ENCODE assay signal across 8 mouse cellular contexts in the genomic region with DNA sequence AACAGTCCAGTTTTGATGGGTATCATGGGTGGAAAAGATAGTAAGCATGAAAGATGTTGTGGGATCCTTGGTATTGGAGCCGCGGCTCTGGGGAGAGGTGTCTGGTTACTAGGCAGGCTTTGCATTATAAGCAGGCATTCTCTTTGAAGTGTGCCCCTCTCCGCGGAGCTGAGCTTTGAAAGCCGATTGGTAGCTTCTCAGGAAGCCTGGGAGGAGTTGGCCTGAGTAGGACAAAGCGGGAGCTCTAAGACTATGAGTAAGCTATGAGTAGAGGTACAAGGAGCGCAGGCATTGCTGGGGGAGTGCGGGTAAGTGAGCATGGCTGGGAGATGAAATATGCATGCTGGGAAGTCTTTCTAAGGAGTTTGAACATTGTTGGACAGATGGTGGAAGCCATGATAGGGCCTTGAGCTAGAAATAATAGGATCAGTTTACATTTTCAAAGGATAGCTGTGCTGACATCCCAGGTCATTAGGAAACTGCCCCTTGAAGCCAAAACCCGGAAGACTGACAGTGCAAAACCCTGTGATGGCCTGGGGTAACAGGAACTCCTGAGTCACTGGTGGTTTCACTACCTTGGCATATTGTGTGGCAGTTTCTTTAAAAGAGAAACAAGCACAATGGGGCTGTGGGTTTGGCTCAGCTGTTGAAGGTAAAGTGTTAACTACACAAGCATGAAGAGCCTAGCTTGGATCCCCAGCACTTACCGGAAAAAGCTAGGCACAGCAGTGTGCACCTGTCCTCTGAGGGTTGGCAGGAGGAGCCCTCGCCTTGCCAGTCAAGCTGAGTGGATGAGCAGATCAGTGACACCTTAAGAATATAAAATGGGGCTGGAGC. TPM values are rescaled to one million over a fixed set of nuclear protein-coding genes. Genes with fewer than 3 reads are reported as not detected.
DNase-seq lines count a peak whose midpoint lies in the region; ATAC-seq and TF ChIP-seq lines count a peak whose summit lies in the region.

No protein-coding gene starts in this region.

- no peak for TF ChIP-seq POLR2A in myocyte (IDR thresholded peaks at IDR 0.05; ENCODE audit: insufficient read length, low read depth)

- no peaks in the 10 kb centered on the region for H3K79me2 ChIP-seq in myocyte (ENCODE audit: control insufficient read depth, insufficient read depth)

- peaks cover 13% of the 10 kb centered on the region for H3K36me3 ChIP-seq in embryonic facial prominence, embryonic 13.5 days
- peaks cover 12% of the 10 kb centered on the region for H3K36me3 ChIP-seq in limb, embryonic 12.5 days
- H3K36me3 ChIP-seq in myocyte (ENCODE audit: control insufficient read depth, insufficient read depth) = peaks cover under 1% of the 10 kb centered on the region

- H3K27ac ChIP-seq in embryonic facial prominence, embryonic 13.5 days = peak overlapping the region; percentile 28; the same call in 1 of the 2 replicates
- peak overlapping the region; percentile 35; the same call in 1 of the 2 replicates for H3K27ac ChIP-seq in limb, embryonic 12.5 days

- H3K9me3 ChIP-seq in embryonic facial prominence, embryonic 13.5 days = no peaks in the 10 kb centered on the region
- no peaks in the 10 kb centered on the region for H3K9me3 ChIP-seq in limb, embryonic 12.5 days

- 19% methylated on average over 11 of the region's 11 CpGs for WGBS in embryonic facial prominence, embryonic 13.5 days
- WGBS in limb, embryonic 12.5 days = 23% methylated on average over 11 of the region's 11 CpGs

- no peak overlapping the region for H3ac ChIP-seq in myocyte (ENCODE audit: control insufficient read depth, insufficient read length)

- no peak for ATAC-seq in embryonic facial prominence, embryonic 13.5 days (ENCODE audit: insufficient number of reproducible peaks, insufficient read depth, low FRiP score, low TSS enrichment, low read depth)
- ATAC-seq in limb, embryonic 12.5 days (ENCODE audit: insufficient number of reproducible peaks, insufficient read depth, low FRiP score, low TSS enrichment, low read depth) = no peak; the same call in 1 of the 2 replicates
- no peak for ATAC-seq in activated CD4-positive, CD25-positive, alpha-beta regulatory T cell, adult 4 months

- peak overlapping the region; percentile 25 for H3K4me3 ChIP-seq in embryonic facial prominence, embryonic 13.5 days
- peak overlapping the region; percentile 9; the same call in 1 of the 2 replicates for H3K4me3 ChIP-seq in limb, embryonic 12.5 days (replicated peaks)
- no peak overlapping the region for H3K4me3 ChIP-seq in myocyte

- peak overlapping the region; percentile 73 for H3K4me2 ChIP-seq in embryonic facial prominence, embryonic 13.5 days
- H3K4me2 ChIP-seq in limb, embryonic 12.5 days = peak overlapping the region; percentile 51
- peak overlapping the region; percentile 76 for H3K4me2 ChIP-seq in myocyte (ENCODE audit: low read depth)

- H3K4me1 ChIP-seq in embryonic facial prominence, embryonic 13.5 days = peaks cover 14% of the 10 kb centered on the region
- peaks cover 9% of the 10 kb centered on the region for H3K4me1 ChIP-seq in limb, embryonic 12.5 days (replicated peaks)

- H3K9ac ChIP-seq in embryonic facial prominence, embryonic 13.5 days = peak overlapping the region; percentile 49; the same call in 1 of the 2 replicates
- peak overlapping the region; percentile 38 for H3K9ac ChIP-seq in limb, embryonic 12.5 days (replicated peaks)

- DNase-seq in cerebellum, postnatal 10 days = peak; percentile 13 to 20
- DNase-seq in cerebellum, postnatal 4 days (ENCODE audit: low spot score in 2 of 2) = no peak
- peak; percentile 20 for DNase-seq in 3T3-L1 (ENCODE audit: low read depth, low spot score)
- DNase-seq in gastrocnemius, adult 8-10 months (ENCODE audit: low spot score in 2 of 2) = no peak

- no peaks in the 10 kb centered on the region for H3K27me3 ChIP-seq in embryonic facial prominence, embryonic 13.5 days
- no peaks in the 10 kb centered on the region for H3K27me3 ChIP-seq in limb, embryonic 12.5 days
- H3K27me3 ChIP-seq in myocyte (ENCODE audit: control insufficient read depth, insufficient read depth, insufficient read length) = no peaks in the 10 kb centered on the region

TF ChIP-seq in myocyte, 11 proteins besides CTCF, POLR2A, EP300 and RAD21:
- no peak for TF ChIP-seq TCF3 (IDR thresholded peaks at IDR 0.05; ENCODE audit: insufficient read length, low read depth)
- peak; percentile 22 for TF ChIP-seq TCF12 (IDR thresholded peaks at IDR 0.05; ENCODE audit: insufficient read depth, poor library complexity, severe bottlenecking)
- peak; percentile 8 to 81 (median 57) for TF ChIP-seq MYOG (IDR thresholded peaks at IDR 0.05; ENCODE audit: control insufficient read depth in 1 of 3, insufficient read depth in 1 of 3, insufficient read length in 2 of 3, low read depth in 2 of 3)
- no peak for TF ChIP-seq REST (IDR thresholded peaks at IDR 0.05; ENCODE audit: insufficient read depth, insufficient read length)
- peak in 2 of 3 experiments; percentile 67 to 84 for TF ChIP-seq MYOD1 (IDR thresholded peaks at IDR 0.05; ENCODE audit: control insufficient read depth in 1 of 3, insufficient read length in 2 of 3, low read depth in 2 of 3)
- no peak for TF ChIP-seq USF1 (IDR thresholded peaks at IDR 0.05; ENCODE audit: low read depth)

RNA-seq across cellular contexts. Expression of gene Zfand4, which starts 2.5 kb away (rescaled TPM):
- 9.7 and 11.7 TPM in 2 replicates for polyA plus RNA-seq in embryonic facial prominence, embryonic 13.5 days (2015; fragmentation: Nextera tagmentation; extraction: Ambion mirVana)
- polyA plus RNA-seq in limb, embryonic 12.5 days (2016; fragmentation: Nextera tagmentation; extraction: Ambion mirVana) = 7.6 and 8.1 TPM in 2 replicates
- 2.1 TPM for polyA plus RNA-seq in myocyte (2012; fragmentation: generic; extraction: Trizol)
- total RNA-seq in gastrocnemius, adult 8-10 months (2022) = under 1 TPM; 0.16 to 0.88 (median 0.58) TPM
- polyA plus RNA-seq in activated CD4-positive, CD25-positive, alpha-beta regulatory T cell, adult 4 months (2017; shearing (Covaris generic)) = 1 to 10 TPM; 1.9 to 2.4 TPM

RNA-seq across cellular contexts. Expression of gene Washc2, which starts 58.7 kb away (rescaled TPM):
- 57.6 and 59.4 TPM in 2 replicates for polyA plus RNA-seq in embryonic facial prominence, embryonic 13.5 days (2015; fragmentation: Nextera tagmentation; extraction: Ambion mirVana)
- polyA plus RNA-seq in limb, embryonic 12.5 days (2016; fragmentation: Nextera tagmentation; extraction: Ambion mirVana) = 51.8 and 55.9 TPM in 2 replicates
- 22.6 TPM for polyA plus RNA-seq in myocyte (2012; fragmentation: generic; extraction: Trizol)
- total RNA-seq in gastrocnemius, adult 8-10 months (2022) = 10 to 100 TPM; 22.4 to 26.0 (median 23.4) TPM
- 10 to 100 TPM; 42.7 to 48.4 TPM for polyA plus RNA-seq in activated CD4-positive, CD25-positive, alpha-beta regulatory T cell, adult 4 months (2017; shearing (Covaris generic))

Comparison
In these comparisons a context has a peak if more than half of its experiments do, and no peak if none do; other contexts are left out.
1. DNase-seq: peak in cerebellum, postnatal 10 days (2 of 2) and 3T3-L1 (single experiment); none in cerebellum, postnatal 4 days (0 of 2) and gastrocnemius, adult 8-10 months (0 of 2).
2. Peak in every context shown above with its lines, with median percentiles within 50 percentile points of each other: H3K4me2 ChIP-seq.